Mouse (Mus musculus): ENCODE measurements around the gene Tmem144. TPM values are rescaled to one million over a fixed set of nuclear protein-coding genes. Genes with fewer than 3 reads are reported as not detected.
"Not testable (repeated sequence)": the region's sequence is repeated elsewhere in the genome, so short reads cannot be mapped to it uniquely, and the experiment has no call there.

Tmem144 gene
- polyA plus RNA-seq, 1 experiment from 2014 or later, result 1.3 TPM

- Histone ChIP-seq H3K9me3 (no peaks in the 10 kb centered on the region), H3K27ac (no peak overlapping the region), H3K4me2 (replicated peaks) (no peak overlapping the region), H3K9ac (replicated peaks) (no peak overlapping the region), H3K36me3 (no peaks in the 10 kb centered on the region), H3K4me1 (replicated peaks) (no peaks in the 10 kb centered on the region), H3K27me3 (no peaks in the 10 kb centered on the region), H3K4me3 (replicated peaks) (no peak overlapping the region)
- ATAC-seq, result no peak
- 90% methylated on average over 14 of the region's 14 CpGs for WGBS
Observed at GRCm38 (mm10) chr3:79825067-79825780, 27.3 kb downstream of the Tmem144 start.

DNA sequence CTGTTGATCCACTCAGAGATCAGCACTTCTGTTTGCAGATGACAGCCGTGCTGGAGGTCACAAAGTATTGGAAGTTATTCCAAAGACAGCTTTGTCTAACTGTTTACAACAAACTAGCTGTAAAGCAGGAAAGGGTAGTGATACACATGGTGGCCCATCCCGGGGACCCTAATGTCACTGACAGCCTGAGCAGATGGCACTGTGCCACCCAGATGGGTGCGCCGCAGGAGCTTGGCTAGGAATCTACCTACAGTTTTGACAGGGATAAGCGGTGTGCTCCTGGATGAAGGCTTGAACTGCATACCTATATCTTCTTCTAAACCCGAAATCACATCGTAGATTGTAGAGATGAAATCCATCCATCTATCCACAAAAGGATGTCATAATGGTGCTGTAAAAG is 29.4 kb downstream of the Tmem144 start:
- WGBS, result 97% methylated on average over 7 of the region's 7 CpGs
- 0 out of 2 replicates have a peak, but pooled peaks cover 3% of the 10 kb centered on the region for H3K4me1 ChIP-seq (replicated peaks)
- ATAC-seq, result no peak
- no peak overlapping the region for H3K4me2 ChIP-seq (replicated peaks)
- H3K9me3 ChIP-seq, result no peaks in the 10 kb centered on the region
- no peak overlapping the region for H3K4me3 ChIP-seq (replicated peaks)
- H3K9ac ChIP-seq (replicated peaks), result no peak overlapping the region
- no peaks in the 10 kb centered on the region for H3K36me3 ChIP-seq
- H3K27me3 ChIP-seq, result no peaks in the 10 kb centered on the region
- H3K27ac ChIP-seq, result no peak overlapping the region

DNA sequence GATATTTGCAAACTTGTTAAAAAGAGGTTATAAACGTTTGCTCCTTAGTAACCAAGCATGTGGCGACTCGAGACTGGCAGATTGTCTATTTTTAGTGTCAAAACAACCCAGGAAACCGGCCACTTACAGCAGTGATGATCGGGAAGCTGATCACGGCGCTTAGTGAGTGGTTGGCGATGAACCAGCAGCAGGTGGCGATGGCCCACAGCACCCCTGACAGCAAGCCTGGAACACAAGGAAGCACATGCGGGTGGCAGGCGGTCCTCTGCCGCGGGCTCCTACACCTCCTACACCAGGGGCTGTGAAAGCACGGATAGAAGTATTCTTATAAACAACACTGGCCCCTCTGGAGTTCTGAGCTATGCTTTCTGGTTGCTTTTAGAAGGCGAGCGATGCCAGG is 31.4 kb downstream of the Tmem144 start:
- no peak overlapping the region for H3K9ac ChIP-seq (replicated peaks)
- WGBS, result 91% methylated on average over 16 of the region's 16 CpGs
- ATAC-seq, result no peak
- H3K4me2 ChIP-seq (replicated peaks), result no peak overlapping the region
- H3K36me3 ChIP-seq, result no peaks in the 10 kb centered on the region
- H3K4me1 ChIP-seq (replicated peaks), result 0 out of 2 replicates have a peak, but pooled peaks cover 3% of the 10 kb centered on the region
- H3K4me3 ChIP-seq (replicated peaks), result no peak overlapping the region
- H3K27me3 ChIP-seq, result no peaks in the 10 kb centered on the region
- H3K27ac ChIP-seq, result no peak overlapping the region
- no peaks in the 10 kb centered on the region for H3K9me3 ChIP-seq

DNA sequence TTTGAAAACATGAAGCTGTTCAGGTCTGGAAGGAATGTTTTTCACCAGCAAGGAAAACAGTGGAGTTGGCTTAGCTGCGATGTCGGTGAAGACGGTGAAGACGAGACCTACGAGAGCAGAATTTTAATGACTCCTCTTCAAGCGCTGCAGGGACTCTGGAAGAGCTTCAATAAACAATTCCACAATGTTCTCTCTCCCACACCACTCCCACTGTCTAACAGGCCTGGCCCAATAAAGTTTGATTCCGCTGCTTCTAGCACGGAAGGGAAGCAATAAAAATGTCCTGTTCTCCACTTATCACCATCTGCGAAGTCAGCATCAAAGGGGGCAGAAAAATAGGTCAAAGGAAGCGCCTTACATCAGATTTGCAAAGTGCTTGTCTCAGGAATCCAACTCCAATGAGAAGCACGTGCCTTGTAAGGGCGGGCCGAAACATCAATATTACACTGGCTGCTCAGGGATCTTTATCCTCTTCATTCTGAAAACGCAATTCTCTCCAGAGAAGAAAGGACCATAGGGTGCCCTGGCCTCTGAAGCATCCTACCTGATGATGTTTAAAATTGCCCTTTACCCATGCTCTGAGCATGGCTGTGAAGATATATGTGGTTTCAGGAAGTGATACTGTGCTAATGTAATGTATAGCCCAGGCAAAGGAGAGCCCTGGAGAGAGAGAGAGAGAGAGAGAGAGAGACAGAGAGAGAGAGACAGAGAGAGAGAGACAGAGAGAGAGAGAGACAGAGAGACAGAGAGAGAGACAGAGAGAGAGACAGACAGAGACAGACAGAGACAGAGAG is 34.2 kb downstream of the Tmem144 start:
- WGBS, result 67% methylated on average over 14 of the region's 14 CpGs
- Histone ChIP-seq H3K4me3 (replicated peaks) (no peak overlapping the region), H3K9ac (replicated peaks) (no peak overlapping the region), H3K4me2 (replicated peaks) (no peak overlapping the region), H3K27me3 (no peaks in the 10 kb centered on the region), H3K36me3 (no peaks in the 10 kb centered on the region), H3K27ac (no peak overlapping the region), H3K4me1 (replicated peaks) (0 out of 2 replicates have a peak, but pooled peaks cover 3% of the 10 kb centered on the region), H3K9me3 (no peaks in the 10 kb centered on the region)
- no peak for ATAC-seq

DNA sequence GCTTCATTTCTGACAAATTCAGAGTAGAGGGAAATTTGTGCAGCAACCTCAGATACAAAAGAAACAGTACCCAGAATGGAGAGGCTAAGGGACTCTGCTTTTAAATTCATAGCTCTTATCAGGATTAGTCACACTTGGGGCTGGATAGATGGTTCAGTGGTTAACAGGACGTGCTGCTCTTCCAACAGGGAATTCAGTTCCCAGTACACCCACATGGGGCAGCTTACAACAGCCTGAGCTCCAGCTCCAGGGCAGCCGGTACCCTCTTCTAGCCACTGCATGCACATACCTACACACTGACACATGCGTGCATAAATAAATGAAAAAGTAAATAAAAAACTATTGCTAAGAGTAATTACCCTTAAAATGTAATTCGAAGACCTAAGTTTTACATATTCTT is 36.3 kb downstream of the Tmem144 start:
- WGBS, result 67% methylated on average over 4 of the region's 4 CpGs
- Histone ChIP-seq H3K27me3 (no peaks in the 10 kb centered on the region), H3K36me3 (no peaks in the 10 kb centered on the region), H3K9ac (replicated peaks) (no peak overlapping the region), H3K4me1 (replicated peaks) (0 out of 2 replicates have a peak, but pooled peaks cover 3% of the 10 kb centered on the region), H3K4me2 (replicated peaks) (no peak overlapping the region), H3K27ac (no peak overlapping the region), H3K9me3 (no peaks in the 10 kb centered on the region), H3K4me3 (replicated peaks) (no peak overlapping the region)
- peak; percentile 44; the same call in 1 of the 2 replicates for ATAC-seq

DNA sequence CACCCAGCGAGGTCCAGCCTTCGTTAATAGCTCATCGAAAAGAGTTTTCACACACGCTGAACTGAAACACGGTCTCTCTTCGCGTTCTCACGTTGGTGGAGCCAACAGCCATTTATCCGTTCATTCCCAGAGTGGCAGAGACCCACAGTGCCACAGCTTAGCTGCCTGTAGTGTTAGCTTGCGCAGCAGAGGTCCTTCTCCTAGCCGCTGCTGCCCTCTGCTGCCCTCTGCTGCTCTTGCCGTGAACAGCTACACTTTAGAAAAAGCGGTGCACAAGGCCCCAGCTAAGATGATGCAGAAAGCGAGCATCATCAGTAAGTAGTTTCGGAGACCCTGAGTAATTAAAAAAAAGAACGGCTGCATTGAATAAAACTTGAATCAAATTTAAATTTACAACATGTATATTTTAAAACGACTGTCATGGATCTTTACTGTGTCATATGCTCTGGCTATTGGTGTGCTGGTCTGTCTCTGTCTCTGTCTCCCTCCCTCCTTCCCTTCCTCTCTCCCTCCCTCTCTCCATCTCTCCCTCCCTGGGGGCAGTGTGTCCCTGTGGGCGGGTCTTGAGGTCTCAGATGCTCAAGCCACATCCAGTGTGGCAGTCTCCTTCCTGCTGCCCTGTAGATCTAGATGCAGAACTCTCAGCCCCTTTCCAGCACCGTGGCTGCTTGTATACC is 38.6 kb downstream of the Tmem144 start:
- H3K9me3 ChIP-seq, result no peaks in the 10 kb centered on the region
- peak; percentile 90 for ATAC-seq
- 25% methylated on average over 19 of the region's 19 CpGs for whole genome bisulfite sequencing
- peak overlapping the region; percentile 12; the same call in 1 of the 2 replicates for H3K4me3 ChIP-seq (replicated peaks)
- no peak overlapping the region for H3K9ac ChIP-seq (replicated peaks)
- H3K4me1 ChIP-seq (replicated peaks), result 0 out of 2 replicates have a peak, but pooled peaks cover 3% of the 10 kb centered on the region
- no peak overlapping the region for H3K27ac ChIP-seq
- H3K4me2 ChIP-seq (replicated peaks), result peak overlapping the region; percentile 40
- no peaks in the 10 kb centered on the region for H3K27me3 ChIP-seq
- no peaks in the 10 kb centered on the region for H3K36me3 ChIP-seq

DNA sequence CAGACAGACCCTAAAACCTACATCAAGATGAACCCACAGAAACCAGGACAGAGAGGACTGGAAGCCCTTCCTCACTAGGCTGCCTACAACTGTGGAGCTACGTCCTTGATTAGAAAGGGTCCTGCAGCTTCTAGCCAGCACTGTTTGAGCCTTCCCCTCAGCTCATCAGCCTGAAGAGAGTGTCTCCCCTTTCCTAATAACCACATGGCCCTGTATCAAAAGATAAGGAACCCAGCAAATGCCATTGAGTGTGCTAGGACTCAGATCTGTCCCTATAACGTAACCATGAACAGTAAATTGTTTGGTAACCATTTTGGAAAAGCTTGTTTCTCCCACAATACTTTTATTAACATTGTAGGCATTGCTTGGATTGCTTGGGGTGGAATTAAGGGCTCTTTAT is 40.5 kb downstream of the Tmem144 start:
- no peak overlapping the region for H3K4me2 ChIP-seq (replicated peaks)
- H3K27me3 ChIP-seq, result no peaks in the 10 kb centered on the region
- H3K4me3 ChIP-seq (replicated peaks), result no peak overlapping the region
- no peaks in the 10 kb centered on the region for H3K36me3 ChIP-seq
- 80% methylated on average over 2 of the region's 2 CpGs for WGBS
- no peaks in the 10 kb centered on the region for H3K9me3 ChIP-seq
- H3K4me1 ChIP-seq (replicated peaks), result no peaks in the 10 kb centered on the region
- H3K9ac ChIP-seq (replicated peaks), result no peak overlapping the region
- no peak overlapping the region for H3K27ac ChIP-seq
- no peak for ATAC-seq

DNA sequence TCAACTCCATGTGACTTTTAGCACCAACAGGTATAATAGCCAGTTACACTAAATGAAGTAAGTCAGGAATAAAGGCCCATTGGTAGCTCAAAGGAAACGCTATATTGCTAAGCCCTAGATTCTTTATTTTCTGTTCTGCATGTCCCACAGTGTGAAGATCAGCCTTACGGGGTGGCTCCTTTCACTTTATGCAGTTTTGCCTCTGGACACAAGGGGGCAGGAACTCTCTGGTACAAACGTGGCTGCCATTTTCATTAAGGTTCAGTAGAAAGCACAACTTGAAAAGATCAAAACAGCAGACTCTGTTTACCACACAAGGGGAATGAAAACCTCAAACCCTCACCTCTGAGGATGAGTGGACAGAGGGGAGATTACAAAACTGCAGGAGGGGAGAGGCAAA is 40.9 kb downstream of the Tmem144 start:
- ATAC-seq, result no peak
- Histone ChIP-seq H3K27me3 (no peaks in the 10 kb centered on the region), H3K9ac (replicated peaks) (no peak overlapping the region), H3K4me2 (replicated peaks) (no peak overlapping the region), H3K4me3 (replicated peaks) (no peak overlapping the region), H3K36me3 (no peaks in the 10 kb centered on the region), H3K9me3 (no peaks in the 10 kb centered on the region), H3K4me1 (replicated peaks) (no peaks in the 10 kb centered on the region), H3K27ac (no peak overlapping the region)
- 36% methylated on average over 3 of the region's 3 CpGs for WGBS

DNA sequence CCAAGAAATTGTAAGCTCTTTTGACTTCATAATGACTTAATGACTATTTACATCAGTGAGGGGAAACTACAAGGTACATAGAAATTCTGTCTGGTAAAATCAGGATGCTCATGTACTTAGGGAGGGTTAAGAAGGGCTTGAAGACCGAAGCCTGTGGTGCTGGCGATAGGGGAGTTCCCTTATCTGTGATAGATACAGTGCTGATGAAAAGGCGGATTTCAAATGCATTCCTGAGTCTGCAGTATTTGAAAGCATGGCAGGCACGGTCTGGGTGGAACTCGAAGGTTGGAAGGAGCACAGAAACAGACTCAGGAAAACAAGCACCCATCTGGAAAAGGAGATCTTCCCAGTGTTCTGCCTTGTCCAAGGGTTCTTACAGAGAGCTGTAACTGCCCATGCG is 42.0 kb downstream of the Tmem144 start:
- ATAC-seq, result no peak
- Histone ChIP-seq H3K36me3 (no peaks in the 10 kb centered on the region), H3K27me3 (no peaks in the 10 kb centered on the region)

DNA sequence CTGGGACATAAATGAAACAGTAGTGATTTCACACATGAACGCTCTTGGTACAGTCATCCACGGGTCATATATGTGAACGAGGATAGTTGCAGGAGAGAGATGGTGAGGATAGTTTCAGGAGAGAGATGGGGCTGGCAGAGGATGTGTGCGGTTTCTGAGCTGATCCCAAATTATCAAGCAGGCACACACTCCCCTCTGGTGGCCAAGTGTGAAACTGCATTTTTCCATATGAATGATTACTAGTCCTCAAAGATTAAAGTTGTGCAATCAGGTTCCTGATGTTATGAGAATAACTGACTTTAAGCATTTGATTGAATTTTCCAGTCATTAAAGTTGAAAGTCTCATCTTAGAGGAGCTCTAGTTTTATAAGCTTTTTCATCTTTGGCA is 43.4 kb downstream of the Tmem144 start:
- H3K4me2 ChIP-seq (replicated peaks), result no peak overlapping the region
- H3K9me3 ChIP-seq, result no peaks in the 10 kb centered on the region
- no peaks in the 10 kb centered on the region for H3K27me3 ChIP-seq
- no peak overlapping the region for H3K9ac ChIP-seq (replicated peaks)
- H3K36me3 ChIP-seq, result no peaks in the 10 kb centered on the region
- H3K4me3 ChIP-seq (replicated peaks), result no peak overlapping the region
- H3K4me1 ChIP-seq (replicated peaks), result no peaks in the 10 kb centered on the region
- no peak overlapping the region for H3K27ac ChIP-seq
- ATAC-seq, result peak; percentile 88
- WGBS, result 11% methylated on average over 4 of the region's 4 CpGs

More for the DNA sequence above, 42.0 kb downstream of the Tmem144 start:
- no peak overlapping the region for H3K4me3 ChIP-seq (replicated peaks)
- 77% methylated on average over 6 of the region's 6 CpGs for WGBS
- H3K4me2 ChIP-seq (replicated peaks), result no peak overlapping the region
- no peak overlapping the region for H3K9ac ChIP-seq (replicated peaks)
- H3K27ac ChIP-seq, result no peak overlapping the region
- H3K9me3 ChIP-seq, result no peaks in the 10 kb centered on the region
- no peaks in the 10 kb centered on the region for H3K4me1 ChIP-seq (replicated peaks)

DNA sequence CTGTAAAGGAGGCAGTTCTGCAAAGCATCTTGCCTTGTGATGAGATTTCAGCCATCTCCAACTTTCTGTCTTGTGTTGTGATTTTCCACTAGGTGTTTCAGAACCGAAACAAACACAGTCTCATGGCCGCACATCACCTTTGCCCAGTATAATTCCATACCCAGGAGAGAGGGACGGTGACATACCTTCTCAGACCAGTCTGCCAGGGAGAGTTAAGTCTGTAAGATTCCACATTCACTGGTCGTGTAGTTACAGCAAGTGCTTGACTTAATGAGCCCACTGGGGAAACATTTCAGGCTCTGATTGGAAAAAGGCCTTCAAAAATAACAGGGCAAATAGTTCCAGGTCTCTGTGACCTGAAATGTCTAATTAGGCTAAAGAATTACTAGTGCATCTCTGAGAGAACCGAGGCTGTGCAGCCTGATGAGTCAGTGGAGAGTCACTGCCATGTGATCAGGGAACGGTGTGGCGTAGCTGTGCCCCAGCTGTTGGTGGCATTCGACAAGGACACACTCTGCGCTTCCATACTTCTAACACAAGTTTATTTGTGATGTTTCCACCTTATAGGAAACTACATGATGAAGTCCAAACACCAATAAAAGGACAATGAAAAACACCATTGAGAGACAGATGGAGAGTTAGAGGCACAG is 43.9 kb downstream of the Tmem144 start:
- Histone ChIP-seq H3K27me3 (no peaks in the 10 kb centered on the region), H3K36me3 (no peaks in the 10 kb centered on the region), H3K27ac (no peak overlapping the region), H3K4me1 (replicated peaks) (no peaks in the 10 kb centered on the region), H3K4me3 (replicated peaks) (no peak overlapping the region), H3K4me2 (replicated peaks) (no peak overlapping the region), H3K9ac (replicated peaks) (no peak overlapping the region), H3K9me3 (no peaks in the 10 kb centered on the region)
- peak; percentile 78 for ATAC-seq
- 78% methylated on average over 9 of the region's 9 CpGs for whole genome bisulfite sequencing

GRCm38 (mm10) chr3:79800761-79801160 is 51.8 kb downstream of the Tmem144 start:
- not testable (repeated sequence) for H3K4me3 ChIP-seq (replicated peaks); H3K9ac ChIP-seq (replicated peaks); H3K36me3 ChIP-seq; H3K27ac ChIP-seq; ATAC-seq; H3K9me3 ChIP-seq; H3K4me1 ChIP-seq (replicated peaks); H3K27me3 ChIP-seq; H3K4me2 ChIP-seq (replicated peaks)
- WGBS, result 90% methylated on average over 7 of the region's 7 CpGs

All from midbrain, embryonic 13.5 days (tissue).